Mouse (Mus musculus) kidney, adult 11 months (tissue): ENCODE measurements at regions not wholly inside any gene's neighbourhood (a gene's known extent, or its start where the extent isn't known, plus 50 kb on each side); places are given as distances from the start of the nearest gene placed in this dataset.
"Not testable (repeated sequence)": the region's sequence is repeated elsewhere in the genome, so short reads cannot be mapped to it uniquely, and the experiment has no call there.

Experiments used
- DNase-seq: peaks from one replicate; pipeline ENCODE4 v3.0.0; 2022

- no peak for DNase-seq
These were observed 276.8 kb upstream of the Olfm3 start for GRCm38 (mm10) chr3:114627103-114627502.

DNA sequence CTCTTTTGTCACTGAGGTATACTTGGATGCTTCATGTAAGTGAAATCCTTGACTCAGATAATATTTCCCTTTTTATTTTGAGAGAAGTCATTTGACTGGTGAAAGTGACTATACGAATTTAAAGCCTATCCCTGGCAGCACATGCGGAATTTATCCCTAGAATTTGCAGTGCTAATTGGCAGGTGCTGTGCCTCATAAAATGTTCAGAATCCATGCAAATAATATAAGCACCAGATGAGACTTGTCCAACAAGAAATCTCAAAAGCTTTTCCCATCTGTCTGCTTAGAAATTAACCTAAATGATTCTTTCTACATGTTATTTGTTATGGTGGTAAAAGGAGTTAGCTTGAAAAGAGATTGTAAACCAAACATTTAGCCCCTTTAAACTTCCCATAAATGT is 268.5 kb upstream of the Olfm3 start:
- DNase-seq: no peak

- DNase-seq: no peak
These were observed 255.9 kb upstream of the Olfm3 start for GRCm38 (mm10) chr3:114647957-114648356.

DNA sequence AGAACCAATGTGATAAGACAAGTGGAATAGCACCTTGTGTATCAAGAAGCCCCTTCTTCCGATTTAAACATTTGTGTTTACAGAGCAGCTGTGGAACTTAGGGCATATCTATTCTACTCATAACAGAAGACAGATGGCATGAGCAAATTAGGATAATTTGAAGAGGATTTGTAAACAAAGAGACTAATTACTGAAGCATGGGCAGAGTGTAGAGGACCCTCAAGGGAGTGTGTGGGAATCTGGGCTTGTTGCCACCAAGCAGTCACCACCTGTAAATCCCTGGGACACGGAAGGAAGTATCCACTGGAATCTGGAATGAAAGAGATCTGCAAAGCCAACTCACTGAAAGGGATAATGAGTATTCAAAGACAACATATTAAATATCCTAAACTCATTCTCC is 205.9 kb upstream of the Olfm3 start:
- DNase-seq: no peak

GRCm38 (mm10) chr3:114725131-114725530 is 178.7 kb upstream of the Olfm3 start:
- no peak for DNase-seq

DNA sequence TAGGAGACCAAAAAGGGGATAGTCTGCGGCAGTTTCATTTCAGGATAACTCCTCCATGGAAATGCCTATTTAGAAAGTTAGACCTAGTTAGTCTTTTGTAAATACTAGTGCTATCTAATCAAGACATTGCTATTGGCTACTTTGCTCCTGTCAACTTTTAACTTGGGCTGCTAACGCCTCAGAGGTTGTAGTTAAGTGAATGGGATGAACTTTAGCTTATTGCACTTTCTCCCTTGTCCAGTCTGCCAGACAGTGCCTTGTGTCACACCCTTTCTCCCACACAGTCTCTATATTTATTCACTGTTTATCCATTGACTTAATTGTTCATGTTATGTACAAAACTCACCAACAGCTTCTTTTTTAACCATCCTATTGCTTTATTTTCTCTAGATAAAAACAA is 167.5 kb upstream of the Olfm3 start:
- peak; percentile 40 for DNase-seq

GRCm38 (mm10) chr3:114744206-114744605 is 159.7 kb upstream of the Olfm3 start:
- no peak for DNase-seq

DNA sequence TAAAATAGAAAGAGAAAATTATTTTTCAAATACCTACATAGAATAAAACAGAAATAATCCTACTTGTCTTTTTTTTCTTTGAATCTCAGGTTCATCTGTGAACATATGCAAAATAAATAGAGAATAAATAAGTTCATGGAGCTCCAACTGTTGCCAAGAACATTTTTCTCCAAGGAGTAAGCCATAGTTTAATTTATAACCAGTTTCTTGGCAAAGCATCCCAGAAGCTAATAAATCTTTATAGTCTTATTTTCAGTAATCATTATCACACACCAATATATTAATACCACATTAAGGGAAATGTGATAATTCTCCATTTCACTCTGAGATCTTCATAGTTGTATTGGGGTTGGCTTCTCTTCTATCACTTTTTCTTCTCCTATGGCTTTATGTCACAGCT is 158.7 kb upstream of the Olfm3 start:
- DNase-seq: no peak

- no peak for DNase-seq
These were observed 146.6 kb upstream of the Olfm3 start for GRCm38 (mm10) chr3:114757313-114757712.

DNA sequence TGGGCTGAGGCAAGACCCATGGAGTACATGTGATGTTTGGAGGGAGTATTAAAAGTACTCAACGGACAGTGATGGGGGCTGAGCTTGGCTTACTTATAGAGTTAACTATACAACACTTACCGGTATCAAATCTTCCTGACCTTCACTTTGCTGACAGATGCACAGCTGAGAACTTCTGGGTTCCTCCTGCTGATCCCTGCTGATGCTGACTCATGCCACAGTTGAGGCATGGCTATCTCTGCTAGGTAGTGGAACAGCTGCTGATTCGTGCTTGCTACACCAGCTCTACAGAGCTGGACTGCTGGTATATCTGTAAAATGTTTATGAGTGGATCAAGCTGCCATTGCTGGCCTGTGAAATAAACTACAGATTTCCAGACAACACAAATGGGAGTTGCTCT is 145.3 kb upstream of the Olfm3 start:
- no peak for DNase-seq

GRCm38 (mm10) chr3:114759290-114760002 is 144.4 kb upstream of the Olfm3 start:
- no peak for DNase-seq

GRCm38 (mm10) chr3:114762373-114762772 is 141.5 kb upstream of the Olfm3 start:
- not testable (repeated sequence) for DNase-seq

- DNase-seq: no peak
These were observed 114.8 kb upstream of the Olfm3 start for GRCm38 (mm10) chr3:114789082-114789481.

- DNase-seq: no peak
These were observed 113.9 kb upstream of the Olfm3 start for GRCm38 (mm10) chr3:114790005-114790404.

DNA sequence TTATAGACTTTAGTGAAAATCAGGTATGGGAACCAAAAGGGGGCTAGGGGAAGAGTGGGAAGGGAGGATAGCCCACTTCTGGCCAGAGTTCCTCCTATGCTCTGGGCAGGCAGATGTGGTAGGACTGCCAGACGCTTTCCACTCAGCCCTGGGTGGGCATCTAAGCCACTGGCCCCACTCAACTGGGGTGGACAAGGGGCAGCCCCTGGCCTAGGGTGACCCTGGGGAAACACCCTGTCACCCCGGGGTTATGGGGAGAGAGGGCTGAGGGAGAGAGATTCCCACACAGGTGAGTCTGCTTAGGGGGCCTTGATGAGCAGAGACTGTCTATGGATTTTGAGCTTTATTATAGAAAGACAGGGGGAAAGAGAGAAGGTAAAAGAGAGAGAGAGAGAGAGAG is 70.8 kb upstream of the Olfm3 start:
- no peak for DNase-seq
